Mouse (Mus musculus): ENCODE results near the gene Tbl1x.

The Tbl1x gene

DNA sequence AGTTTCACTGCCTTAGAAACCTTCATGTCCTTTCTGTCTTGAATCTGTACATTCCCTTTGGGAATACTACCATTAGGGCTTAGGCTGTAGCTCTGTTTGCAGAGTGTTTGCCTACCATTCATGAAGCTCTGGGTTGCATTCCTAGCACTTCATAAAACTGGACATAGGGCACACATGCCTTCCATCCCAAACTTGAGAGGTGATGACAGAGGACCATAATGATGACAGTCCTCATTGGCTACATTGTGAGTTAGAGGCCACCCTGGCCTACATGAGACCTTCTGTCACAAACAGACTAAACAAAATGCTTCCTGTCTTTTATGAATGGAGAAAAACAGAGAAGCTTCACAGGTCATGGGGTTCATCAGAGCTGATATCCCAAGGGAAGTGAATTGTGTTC lies 33.2 kb downstream of the Tbl1x start:
- DNase-seq (ENCODE audit: extremely low spot score, low read depth, low spot score) = no peak

DNA sequence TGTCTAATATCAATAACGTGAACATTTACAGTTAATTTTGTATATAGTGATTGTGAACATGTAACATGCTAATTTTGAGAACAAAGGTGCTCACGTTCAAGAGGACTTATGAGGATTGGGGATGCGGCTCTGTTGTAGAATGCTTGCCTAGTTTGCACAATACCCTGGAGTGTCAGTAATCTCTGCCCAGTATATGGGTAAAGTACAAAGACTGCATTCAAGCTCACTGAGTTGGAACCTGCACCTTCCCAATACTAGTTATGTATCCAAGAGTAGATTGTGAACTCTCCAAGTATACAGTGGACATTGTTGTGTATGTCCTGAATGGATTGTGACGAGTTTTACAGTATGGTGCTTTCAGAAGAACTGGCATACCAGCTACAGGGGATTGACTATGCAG lies 33.7 kb downstream of the Tbl1x start:
- DNase-seq (ENCODE audit: extremely low spot score, low read depth, low spot score) = no peak

GRCm38 (mm10) chrX:77545362-77546078 lies 34.7 kb downstream of the Tbl1x start:
- DNase-seq (ENCODE audit: extremely low spot score, low read depth, low spot score) = no peak

DNA sequence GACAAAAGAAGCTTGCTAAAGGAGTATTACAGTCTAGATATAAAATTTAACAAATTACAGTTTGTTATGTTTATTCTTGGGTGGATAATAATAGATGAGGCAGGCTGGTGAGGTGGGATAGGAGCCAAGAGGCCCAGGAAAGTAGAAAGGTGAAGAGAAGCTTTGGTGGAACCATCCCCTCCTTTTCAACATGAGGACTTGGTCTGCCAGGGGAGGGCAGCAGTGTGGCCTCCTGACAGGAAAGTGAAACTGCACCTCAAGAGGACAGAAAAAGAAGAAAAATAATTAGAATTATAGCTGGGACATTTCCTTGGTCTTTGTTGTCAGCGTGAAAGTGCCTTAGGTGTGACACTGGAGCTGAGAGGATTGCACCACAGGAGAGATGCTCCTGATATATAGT lies 35.6 kb downstream of the Tbl1x start:
- DNase-seq (ENCODE audit: extremely low spot score, low read depth, low spot score) = no peak

- DNase-seq (ENCODE audit: extremely low spot score, low read depth, low spot score) = no peak
Measured at GRCm38 (mm10) chrX:77548951-77549350, 38.1 kb downstream of the Tbl1x start.

DNA sequence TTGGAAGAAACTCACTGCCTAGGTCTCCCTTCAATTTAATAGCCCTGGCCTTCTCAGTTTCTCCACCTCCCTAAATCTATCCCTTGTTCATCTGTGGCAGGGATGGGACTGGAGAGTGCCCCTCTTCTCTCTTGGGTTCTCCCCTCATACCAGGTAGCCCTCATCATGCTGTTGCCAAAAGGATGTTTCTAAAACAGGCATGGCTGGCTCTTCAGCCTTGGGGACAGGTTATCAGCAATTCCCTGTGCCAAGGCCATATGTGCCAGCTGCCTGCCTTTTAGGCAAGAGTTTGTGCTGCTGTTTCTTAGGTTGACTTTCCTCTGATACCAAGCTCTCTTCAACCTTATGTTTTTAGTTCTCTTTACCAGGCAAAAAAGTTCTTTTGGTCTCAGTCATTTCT lies 39.6 kb downstream of the Tbl1x start:
- no peak for DNase-seq (ENCODE audit: extremely low spot score, low read depth, low spot score)

- no peak for DNase-seq (ENCODE audit: extremely low spot score, low read depth, low spot score)
Measured at GRCm38 (mm10) chrX:77551306-77551705, 40.5 kb downstream of the Tbl1x start.

DNA sequence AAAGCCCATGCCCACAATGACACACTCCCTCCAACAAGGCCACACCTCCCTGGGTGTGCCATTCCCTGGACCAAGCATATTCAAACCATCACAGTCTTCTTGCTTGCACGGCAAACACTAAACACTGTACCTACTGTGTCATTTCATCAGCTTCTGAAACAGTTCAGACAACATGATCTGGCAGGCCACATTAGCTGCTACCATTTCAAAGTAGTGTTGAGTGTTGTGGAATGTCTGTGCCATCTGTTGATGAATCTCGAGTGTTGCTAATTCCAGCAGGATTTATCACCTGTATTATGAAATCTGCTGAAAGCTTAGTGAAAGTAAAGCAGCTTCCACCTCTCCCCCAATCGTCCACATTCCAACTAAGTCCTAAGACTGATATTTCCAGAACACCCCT lies 41.3 kb downstream of the Tbl1x start:
- no peak for DNase-seq (ENCODE audit: extremely low spot score, low read depth, low spot score)

GRCm38 (mm10) chrX:77555985-77556384 lies 45.2 kb downstream of the Tbl1x start:
- no peak for DNase-seq (ENCODE audit: extremely low spot score, low read depth, low spot score)

- DNase-seq (ENCODE audit: extremely low spot score, low read depth, low spot score) = no peak
Measured at GRCm38 (mm10) chrX:77559199-77559881, 48.5 kb downstream of the Tbl1x start.

DNA sequence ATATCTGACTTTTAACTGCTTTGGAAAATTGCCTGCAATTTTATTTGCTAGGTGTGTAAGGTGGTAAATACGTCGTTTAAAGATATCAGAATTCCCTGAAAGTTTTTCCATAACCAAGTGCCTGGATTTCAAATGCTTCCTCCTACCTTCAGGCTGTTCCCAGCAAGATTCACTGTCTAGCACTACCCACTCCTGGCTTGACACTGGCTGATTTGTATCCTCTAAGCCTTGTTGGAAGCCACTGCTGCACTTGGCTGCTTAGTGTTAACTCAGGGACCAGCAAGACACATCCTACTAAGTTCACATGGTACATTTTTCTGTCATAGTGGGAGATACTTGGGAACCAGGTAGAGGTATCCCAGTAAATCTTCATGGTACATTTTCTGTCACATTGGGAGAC lies 52.8 kb downstream of the Tbl1x start:
- no peak for DNase-seq (ENCODE audit: extremely low spot score, low read depth, low spot score)

DNA sequence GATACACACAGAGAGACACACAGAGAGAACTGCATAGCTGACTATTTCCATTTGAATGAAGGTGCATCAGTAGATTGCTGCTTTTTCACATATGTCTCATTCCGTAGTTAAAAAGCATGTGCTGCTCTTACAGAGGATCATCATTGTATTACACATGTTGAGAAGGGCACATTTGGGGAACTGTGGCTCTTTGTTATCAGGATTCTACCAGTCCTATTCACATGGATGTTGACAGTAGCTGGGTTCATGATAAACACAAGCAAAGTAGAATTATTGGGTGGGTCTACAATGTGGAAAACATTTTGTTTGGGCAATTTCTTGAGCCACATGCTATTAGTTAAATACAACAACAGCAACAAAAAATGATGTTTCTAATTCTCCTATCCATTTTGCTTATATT lies 55.9 kb downstream of the Tbl1x start:
- DNase-seq (ENCODE audit: extremely low spot score, low read depth, low spot score) = no peak

DNA sequence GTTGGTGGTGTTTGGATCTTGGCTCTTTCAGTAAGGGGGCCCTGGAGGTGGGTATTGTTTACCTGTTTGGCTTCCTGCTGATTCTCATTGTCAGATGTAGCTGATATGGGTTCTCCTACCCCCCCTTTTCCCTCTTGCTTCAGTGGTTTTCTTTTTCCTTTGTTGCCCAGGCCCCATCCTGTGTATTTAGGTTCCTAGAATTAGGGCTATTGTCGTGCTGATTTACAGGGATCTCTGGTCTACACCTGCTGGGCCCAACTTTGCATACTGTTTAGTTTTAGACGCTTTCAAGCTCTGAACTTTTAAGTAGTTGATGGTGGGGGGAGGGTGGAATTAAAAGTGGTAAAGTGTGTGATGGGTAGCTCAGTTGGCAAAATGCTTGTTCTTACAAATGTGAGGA lies 57.2 kb downstream of the Tbl1x start:
- DNase-seq (ENCODE audit: extremely low spot score, low read depth, low spot score) = no peak

DNA sequence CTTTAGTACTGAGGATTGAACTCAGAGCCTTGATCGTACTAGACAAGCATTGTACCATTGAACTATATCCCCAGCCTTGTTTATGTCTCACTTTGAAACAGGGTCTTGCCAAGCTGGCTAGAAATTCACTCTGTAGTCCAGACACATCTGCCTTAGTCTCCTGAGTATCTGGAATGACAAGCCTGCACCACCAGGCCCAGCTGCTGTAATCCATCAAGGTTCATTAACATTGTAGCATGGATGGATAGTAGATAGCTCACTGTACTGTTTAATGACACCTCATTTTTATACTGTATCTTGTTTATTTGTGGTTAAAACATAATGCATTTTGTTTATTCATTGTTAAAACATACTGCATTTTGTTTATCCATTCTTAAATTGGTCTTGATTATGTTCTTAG lies 62.9 kb downstream of the Tbl1x start:
- no peak for DNase-seq (ENCODE audit: extremely low spot score, low read depth, low spot score)

- no peak for DNase-seq (ENCODE audit: extremely low spot score, low read depth, low spot score)
Measured at GRCm38 (mm10) chrX:77577108-77577507, 66.3 kb downstream of the Tbl1x start.

GRCm38 (mm10) chrX:77578172-77578571 lies 67.4 kb downstream of the Tbl1x start:
- no peak for DNase-seq (ENCODE audit: extremely low spot score, low read depth, low spot score)

- no peak for DNase-seq (ENCODE audit: extremely low spot score, low read depth, low spot score)
Measured at GRCm38 (mm10) chrX:77579964-77580363, 69.2 kb downstream of the Tbl1x start.

DNA sequence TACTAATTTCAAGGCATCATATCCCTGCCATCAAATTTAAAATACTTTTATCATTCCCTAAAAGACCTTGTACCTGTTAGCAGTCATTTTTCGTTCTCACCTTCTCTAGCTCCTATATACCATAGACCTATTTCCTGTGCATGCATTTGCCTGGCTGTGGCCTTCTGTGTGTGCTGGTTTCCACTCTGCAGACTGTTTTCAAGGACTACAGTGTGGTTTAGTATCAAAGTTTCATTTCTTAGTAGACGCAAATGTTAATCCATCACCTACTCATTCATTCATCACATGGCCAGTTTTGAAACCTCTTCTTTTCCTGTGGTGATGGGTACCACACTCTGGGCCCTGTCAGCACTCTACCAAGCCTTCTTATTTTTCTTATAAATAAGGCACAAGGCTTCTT lies 75.2 kb downstream of the Tbl1x start:
- no peak for DNase-seq (ENCODE audit: extremely low spot score, low read depth, low spot score)

GRCm38 (mm10) chrX:77594670-77595224 lies 83.9 kb downstream of the Tbl1x start:
- DNase-seq (ENCODE audit: extremely low spot score, low read depth, low spot score) = no peak

GRCm38 (mm10) chrX:77597674-77598073 lies 86.9 kb downstream of the Tbl1x start:
- no peak for DNase-seq (ENCODE audit: extremely low spot score, low read depth, low spot score)

GRCm38 (mm10) chrX:77598736-77599135 lies 87.9 kb downstream of the Tbl1x start:
- no peak for DNase-seq (ENCODE audit: extremely low spot score, low read depth, low spot score)

- DNase-seq (ENCODE audit: extremely low spot score, low read depth, low spot score) = no peak
Measured at GRCm38 (mm10) chrX:77603496-77604258, 92.9 kb downstream of the Tbl1x start.

All from hindlimb bud, embryonic 11.5 days (tissue).